17 mouse cellular contexts compared by ENCODE assay signal in genomic region chr7:130831586-130831985, GRCm38 (mm10). TPM values are rescaled to one million over a fixed set of nuclear protein-coding genes. Genes with fewer than 3 reads are reported as not detected.
"Had no signal": no experiment of that assay in that cellular context is flagged by ENCODE, and none has a peak within 500 bp of the region (broad histone marks: within the 10 kb centered on the region; RNA-seq: fewer than 3 reads in every experiment).

No protein-coding gene starts in this region.

- ATAC-seq: intestine, postnatal 0 days; liver, postnatal 0 days; lung, postnatal 0 days; midbrain, embryonic 15.5 days had no signal

- H3K9me3 ChIP-seq: limb, embryonic 10.5 days; limb, embryonic 13.5 days; midbrain, embryonic 12.5 days; midbrain, embryonic 15.5 days; neural tube, embryonic 12.5 days; neural tube, embryonic 15.5 days had no signal

- H3K27ac ChIP-seq: limb, embryonic 10.5 days; limb, embryonic 13.5 days; liver, embryonic 14.5 days; macrophage; midbrain, embryonic 12.5 days; midbrain, embryonic 15.5 days; neural tube, embryonic 12.5 days; neural tube, embryonic 15.5 days had no signal

- DNase-seq: liver; liver, postnatal 0 days; lung, embryonic 14.5 days; right cerebral cortex, adult 18-20 months; right cerebral cortex, postnatal 25 days; thymus, adult 18-20 months; thymus, postnatal 36 days had no signal

- H3K4me3 ChIP-seq: limb, embryonic 10.5 days; limb, embryonic 13.5 days; midbrain, embryonic 12.5 days; midbrain, embryonic 15.5 days; neural tube, embryonic 12.5 days; neural tube, embryonic 15.5 days had no signal

- H3K4me2 ChIP-seq: limb, embryonic 13.5 days; lung, embryonic 14.5 days; midbrain, embryonic 12.5 days; midbrain, embryonic 15.5 days; neural tube, embryonic 12.5 days; neural tube, embryonic 15.5 days had no signal

- H3K27me3 ChIP-seq: midbrain, embryonic 15.5 days; neural tube, embryonic 12.5 days had no signal

- H3K9ac ChIP-seq: limb, embryonic 13.5 days; liver, embryonic 14.5 days; liver, postnatal 0 days; lung, embryonic 14.5 days; midbrain, embryonic 12.5 days; midbrain, embryonic 15.5 days; neural tube, embryonic 12.5 days; neural tube, embryonic 15.5 days had no signal

- H3K36me3 ChIP-seq: limb, embryonic 10.5 days; limb, embryonic 13.5 days; midbrain, embryonic 12.5 days; midbrain, embryonic 15.5 days; neural tube, embryonic 12.5 days; neural tube, embryonic 15.5 days had no signal

RNA-seq across cellular contexts. Expression of gene Btbd16, which starts 57.7 kb away (rescaled TPM):
- polyA plus RNA-seq: intestine, postnatal 0 days; limb, embryonic 10.5 days; lung, embryonic 14.5 days; lung, postnatal 0 days; macrophage; midbrain, embryonic 12.5 days; midbrain, embryonic 15.5 days; neural tube, embryonic 15.5 days had no signal
